ENCODE assay signal across 16 mouse cellular contexts in genomic region chr14:68391875-68392274, GRCm38 (mm10).
A peak's percentile ranks its signal among the peaks of the same experiment; 100 is the strongest.
DNase-seq lines count a peak whose midpoint lies in the region; ATAC-seq and TF ChIP-seq lines count a peak whose summit lies in the region.
"Had no signal": no experiment of that assay in that cellular context is flagged by ENCODE, and none has a peak within 500 bp of the region (broad histone marks: within the 10 kb centered on the region; RNA-seq: fewer than 3 reads in every experiment).

No protein-coding gene starts in this region.

- no peak overlapping the region for H3K4me2 ChIP-seq in kidney, embryonic 16.5 days (replicated peaks; ENCODE audit: low read depth, low read length)
- no peak overlapping the region for H3K4me2 ChIP-seq in embryonic facial prominence, embryonic 14.5 days (ENCODE audit: low read depth, low read length)
- H3K4me2 ChIP-seq in midbrain, embryonic 14.5 days (ENCODE audit: low read length) = no peak overlapping the region
- H3K4me2 ChIP-seq: limb, embryonic 15.5 days; stomach, embryonic 15.5 days had no signal

- no peak for TF ChIP-seq CTCF in cerebellum, adult 2 months (IDR thresholded peaks at IDR 0.05; ENCODE audit: borderline replicate concordance, insufficient read depth, low read depth, low read length)

- no peaks in the 10 kb centered on the region for H3K9me3 ChIP-seq in kidney, embryonic 16.5 days (ENCODE audit: low read length)
- H3K9me3 ChIP-seq in embryonic facial prominence, embryonic 14.5 days (ENCODE audit: control insufficient read depth, low read length) = no peaks in the 10 kb centered on the region
- no peaks in the 10 kb centered on the region for H3K9me3 ChIP-seq in midbrain, embryonic 14.5 days (ENCODE audit: control insufficient read depth, low read length)
- H3K9me3 ChIP-seq: limb, embryonic 15.5 days; stomach, embryonic 15.5 days had no signal

- H3K27me3 ChIP-seq in kidney, embryonic 16.5 days (ENCODE audit: insufficient read depth, low read length) = no peaks in the 10 kb centered on the region
- H3K27me3 ChIP-seq in embryonic facial prominence, embryonic 14.5 days (replicated peaks; ENCODE audit: control insufficient read depth, insufficient read depth, low read length) = no peaks in the 10 kb centered on the region
- H3K27me3 ChIP-seq in midbrain, embryonic 14.5 days (ENCODE audit: control insufficient read depth, insufficient read depth, low read length) = no peaks in the 10 kb centered on the region
- H3K27me3 ChIP-seq in cerebellum, adult 2 months (ENCODE audit: control insufficient read depth, insufficient read depth, low read length) = no peaks in the 10 kb centered on the region
- H3K27me3 ChIP-seq: limb, embryonic 15.5 days; stomach, embryonic 15.5 days had no signal

- DNase-seq in kidney, adult 8-10 months = no peak
- peak; percentile 77 for DNase-seq in embryo, embryonic 10.5 days (ENCODE audit: low spot score)
- peak; percentile 25 for DNase-seq in embryonic facial prominence, embryonic 14.5 days (ENCODE audit: low spot score)
- peak; percentile 22 for DNase-seq in midbrain, embryonic 14.5 days
- no peak for DNase-seq in testis, postnatal 10 days (ENCODE audit: low spot score)
- DNase-seq in cerebellum, adult 2 months = no peak
- DNase-seq: adrenal gland, adult 8-10 months; B cell, adult 2 months; cerebellum, adult 8-10 months; kidney, postnatal 14 days; lung, postnatal 10 days had no signal

- no peak overlapping the region for H3K9ac ChIP-seq in kidney, embryonic 16.5 days (replicated peaks; ENCODE audit: low read length)
- H3K9ac ChIP-seq in embryonic facial prominence, embryonic 14.5 days (ENCODE audit: low read depth, low read length) = no peak overlapping the region
- no peak overlapping the region for H3K9ac ChIP-seq in midbrain, embryonic 14.5 days (replicated peaks; ENCODE audit: low read length)
- H3K9ac ChIP-seq: limb, embryonic 15.5 days; stomach, embryonic 15.5 days had no signal

- ATAC-seq in kidney, embryonic 16.5 days (ENCODE audit: low FRiP score, low TSS enrichment) = peak; percentile 80
- ATAC-seq in embryonic facial prominence, embryonic 14.5 days (ENCODE audit: low read depth) = no peak
- ATAC-seq in midbrain, embryonic 14.5 days (ENCODE audit: low FRiP score, low TSS enrichment) = no peak
- ATAC-seq in frontal cortex, adult (ENCODE audit: low TSS enrichment) = no peak

- WGBS in kidney, embryonic 16.5 days = 12% methylated on average over 3 of the region's 3 CpGs
- 27% methylated on average over 3 of the region's 3 CpGs for WGBS in embryonic facial prominence, embryonic 14.5 days
- WGBS in midbrain, embryonic 14.5 days = 23% methylated on average over 3 of the region's 3 CpGs
- WGBS in cerebellum, adult 2 months = 33% methylated on average over 3 of the region's 3 CpGs

- no peak for TF ChIP-seq POLR2A in cerebellum, adult 2 months (IDR thresholded peaks at IDR 0.05; ENCODE audit: borderline replicate concordance, insufficient read depth, low read length)

- no peaks in the 10 kb centered on the region for H3K36me3 ChIP-seq in kidney, embryonic 16.5 days (ENCODE audit: insufficient read depth, low read length)
- H3K36me3 ChIP-seq in embryonic facial prominence, embryonic 14.5 days (ENCODE audit: control insufficient read depth, insufficient read depth, low read length) = no peaks in the 10 kb centered on the region
- H3K36me3 ChIP-seq in midbrain, embryonic 14.5 days (ENCODE audit: control insufficient read depth, insufficient read depth, low read length) = no peaks in the 10 kb centered on the region
- H3K36me3 ChIP-seq: limb, embryonic 15.5 days; stomach, embryonic 15.5 days had no signal

- H3K27ac ChIP-seq in kidney, embryonic 16.5 days (ENCODE audit: low read length) = no peak overlapping the region
- no peak overlapping the region for H3K27ac ChIP-seq in embryonic facial prominence, embryonic 14.5 days (replicated peaks; ENCODE audit: low read depth, low read length)
- H3K27ac ChIP-seq in midbrain, embryonic 14.5 days (replicated peaks; ENCODE audit: low read depth, low read length) = peak overlapping the region; percentile 16
- H3K27ac ChIP-seq in cerebellum, adult 2 months (ENCODE audit: insufficient read depth, low read length) = no peak overlapping the region
- H3K27ac ChIP-seq: limb, embryonic 15.5 days; stomach, embryonic 15.5 days had no signal

- H3K4me3 ChIP-seq in kidney, embryonic 16.5 days (ENCODE audit: low read length) = no peak overlapping the region
- H3K4me3 ChIP-seq in embryonic facial prominence, embryonic 14.5 days (ENCODE audit: low read depth, low read length) = no peak overlapping the region
- H3K4me3 ChIP-seq in midbrain, embryonic 14.5 days (replicated peaks; ENCODE audit: low read depth, low read length) = no peak overlapping the region
- H3K4me3 ChIP-seq in cerebellum, adult 2 months (replicated peaks; ENCODE audit: insufficient read depth, low read depth, low read length) = no peak overlapping the region
- H3K4me3 ChIP-seq: limb, embryonic 15.5 days; myocyte; stomach, embryonic 15.5 days had no signal

- H3K4me1 ChIP-seq in kidney, embryonic 16.5 days (ENCODE audit: insufficient read depth, low read length) = no peaks in the 10 kb centered on the region
- H3K4me1 ChIP-seq in embryonic facial prominence, embryonic 14.5 days (ENCODE audit: control insufficient read depth, insufficient read depth, low read length) = peaks cover 5% of the 10 kb centered on the region; the same call in 1 of the 2 replicates
- no peaks in the 10 kb centered on the region; the same call in 1 of the 2 replicates for H3K4me1 ChIP-seq in midbrain, embryonic 14.5 days (ENCODE audit: control insufficient read depth, insufficient read depth, low read length)
- no peaks in the 10 kb centered on the region for H3K4me1 ChIP-seq in cerebellum, adult 2 months (ENCODE audit: control insufficient read depth, insufficient read depth, low read length)
- H3K4me1 ChIP-seq: limb, embryonic 15.5 days; stomach, embryonic 15.5 days had no signal

Comparison
In these comparisons a context has a peak if more than half of its experiments do, and no peak if none do; other contexts are left out.
1. DNase-seq: peak in embryo, embryonic 10.5 days (single experiment), embryonic facial prominence, embryonic 14.5 days (single experiment) and midbrain, embryonic 14.5 days (single experiment); none in kidney, adult 8-10 months (0 of 2), testis, postnatal 10 days (single experiment) and cerebellum, adult 2 months (0 of 2).